Mouse (Mus musculus) ovary, adult 2 months (tissue): Measurements from ENCODE around the gene Apba3. TPM values are rescaled to one million over a fixed set of nuclear protein-coding genes. Genes with fewer than 3 reads are reported as not detected.

Source experiments
- polyA plus RNA-seq: library from polyadenylated mRNA; depleted of rRNA; stranded (reverse); fragments of >200 nt; gene quantifications from 2 replicates; pipeline ENCODE4 v1.2.3, GENCODE M21; 2012; rRNA removed

Gene Apba3
- polyA plus RNA-seq: 170 and 185 TPM in 2 replicates

GRCm38 (mm10) chr10:81266211-81267105, at the start of gene Apba3, which contains the start of gene Mrpl54:
Gene Apba3 (plus strand): TSS chr10:81266960.
Gene Mrpl54 (minus strand): TSS chr10:81266934.

GRCm38 (mm10) chr10:81230438-81231332, 36.1 kb upstream of the Apba3 start, which contains the start of gene Atcay:
Gene Atcay (minus strand): TSS chr10:81230833.

GRCm38 (mm10) chr10:81232580-81233225, 34.1 kb upstream of the Apba3 start, which contains the start of gene Zfr2:
Gene Zfr2 (plus strand): TSS chr10:81233155.

GRCm38 (mm10) chr10:81252424-81253419, 14.0 kb upstream of the Apba3 start, which contains the start of gene Matk:
Gene Matk (plus strand): TSS chr10:81252935.

GRCm38 (mm10) chr10:81291511-81292104, 24.8 kb downstream of the Apba3 start, which contains the start of gene Tjp3:
Gene Tjp3 (minus strand): TSS chr10:81291581.

GRCm38 (mm10) chr10:81292554-81293333, 26.0 kb downstream of the Apba3 start, which contains the start of gene Pip5k1c:
Gene Pip5k1c (plus strand): TSS chr10:81292963.

GRCm38 (mm10) chr10:81320550-81321347, 54.0 kb downstream of the Apba3 start, which contains the start of gene Cactin:
Gene Cactin (plus strand): TSS chr10:81321103.

Other genes starting within 250 kb of the Apba3 start
- gene Diras1, start 241.3 kb upstream of the Apba3 start, polyA plus RNA-seq: 0.20 and 0.25 TPM in 2 replicates
- gene Slc39a3, start 229.5 kb upstream of the Apba3 start, polyA plus RNA-seq: 54.7 and 57.3 TPM in 2 replicates
- 318 and 335 TPM in 2 replicates for gene Sgta, start 206.8 kb upstream of the Apba3 start, polyA plus RNA-seq
- gene Thop1, start 196.9 kb upstream of the Apba3 start, polyA plus RNA-seq: 133 and 135 TPM in 2 replicates
- gene Creb3l3, start 168.1 kb upstream of the Apba3 start, polyA plus RNA-seq: 4.3 and 7.6 TPM in 2 replicates
- gene Map2k2, start 161.0 kb upstream of the Apba3 start, polyA plus RNA-seq: 253 and 327 TPM in 2 replicates
- 89.6 and 105 TPM in 2 replicates for gene Zbtb7a, start 131.7 kb upstream of the Apba3 start, polyA plus RNA-seq
- 48.8 and 60.5 TPM in 2 replicates for gene Pias4, start 99.0 kb upstream of the Apba3 start, polyA plus RNA-seq
- 2,943 and 3,409 TPM in 2 replicates for gene Eef2, start 90.3 kb upstream of the Apba3 start, polyA plus RNA-seq
- gene Dapk3, start 84.0 kb upstream of the Apba3 start, polyA plus RNA-seq: 168 and 226 TPM in 2 replicates
- not detected in 2 replicates for gene 4930442H23Rik, start 83.1 kb upstream of the Apba3 start, polyA plus RNA-seq
- gene Nmrk2, start 64.9 kb upstream of the Apba3 start, polyA plus RNA-seq: not detected in 2 replicates
- not detected in 2 replicates for gene Atcay, start 36.1 kb upstream of the Apba3 start, polyA plus RNA-seq
- 48.7 and 50.1 TPM in 2 replicates for gene Zfr2, start 33.8 kb upstream of the Apba3 start, polyA plus RNA-seq
- gene Matk, start 14.0 kb upstream of the Apba3 start, polyA plus RNA-seq: 3.3 and 4.2 TPM in 2 replicates
- gene Mrpl54, start within 50 bp of the Apba3 start, polyA plus RNA-seq: 134 and 190 TPM in 2 replicates
- gene Tjp3, start 24.6 kb downstream of the Apba3 start, polyA plus RNA-seq: 18.6 and 20.4 TPM in 2 replicates
- gene Pip5k1c, start 26.0 kb downstream of the Apba3 start, polyA plus RNA-seq: 90.4 and 97.0 TPM in 2 replicates
- gene Cactin, start 54.1 kb downstream of the Apba3 start, polyA plus RNA-seq: 45.0 and 53.4 TPM in 2 replicates
- gene Tbxa2r, start 61.8 kb downstream of the Apba3 start, polyA plus RNA-seq: 34.6 and 38.7 TPM in 2 replicates
- 1.8 and 2.4 TPM in 2 replicates for gene Gipc3, start 76.3 kb downstream of the Apba3 start, polyA plus RNA-seq
- gene Hmg20b, start 83.5 kb downstream of the Apba3 start, polyA plus RNA-seq: 168 and 202 TPM in 2 replicates
- 43.4 and 67.4 TPM in 2 replicates for gene Mfsd12, start 90.5 kb downstream of the Apba3 start, polyA plus RNA-seq
- gene 4930404N11Rik, start 98.9 kb downstream of the Apba3 start, polyA plus RNA-seq: 13.7 and 14.3 TPM in 2 replicates
- 189 and 205 TPM in 2 replicates for gene Fzr1, start 111.6 kb downstream of the Apba3 start, polyA plus RNA-seq
- gene Dohh, start 117.5 kb downstream of the Apba3 start, polyA plus RNA-seq: 178 and 192 TPM in 2 replicates
- 10.9 and 15.0 TPM in 2 replicates for gene Gm48551, start 117.5 kb downstream of the Apba3 start, polyA plus RNA-seq
- gene Gm48552, start 122.0 kb downstream of the Apba3 start, polyA plus RNA-seq: 9.3 and 10.3 TPM in 2 replicates
- gene Smim24, start 126.1 kb downstream of the Apba3 start, polyA plus RNA-seq: 16.3 and 19.5 TPM in 2 replicates
- gene Nfic, start 188.7 kb downstream of the Apba3 start, polyA plus RNA-seq: 63.2 and 87.3 TPM in 2 replicates
- 0.77 and 1.4 TPM in 2 replicates for gene Celf5, start 215.7 kb downstream of the Apba3 start, polyA plus RNA-seq
- gene Ncln, start 229.4 kb downstream of the Apba3 start, polyA plus RNA-seq: 384 and 527 TPM in 2 replicates
- 4.2 and 5.4 TPM in 2 replicates for gene S1pr4, start 233.2 kb downstream of the Apba3 start, polyA plus RNA-seq